Mouse (Mus musculus) megakaryocyte, embryonic 14.5 days (primary cell): ENCODE results near the gene Etv6.

ENCODE experiments used
- FLI1 ChIP-seq: IDR thresholded peaks from 2 replicates; pipeline ENCODE4 v1.6.1; 2012; ENCODE audit warnings: low read length, inconsistent platforms, mixed read lengths
- GATA1 ChIP-seq: IDR thresholded peaks from 3 replicates; pipeline ENCODE4 v1.6.1; 2012; ENCODE audit warnings: mixed read lengths, low read length, inconsistent platforms, borderline replicate concordance

DNA sequence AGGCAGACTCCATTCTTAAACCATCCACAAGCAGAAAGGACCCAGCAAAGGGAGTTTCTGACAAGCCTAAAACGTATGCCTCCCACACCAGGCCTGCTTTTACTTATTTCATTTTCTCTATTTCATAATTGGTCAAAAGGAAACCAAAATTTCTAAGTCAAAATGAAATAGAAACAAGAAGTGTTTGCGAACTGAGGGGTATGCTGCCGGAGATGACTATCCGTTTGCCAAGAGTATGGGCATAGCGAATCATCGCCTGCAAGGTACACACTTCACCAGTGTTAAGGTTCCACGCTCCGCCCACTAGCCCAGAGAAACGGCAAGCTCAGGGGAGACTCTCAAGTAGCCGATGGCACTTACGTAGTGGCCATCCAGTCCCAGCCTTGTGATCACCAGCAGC lies 190.1 kb downstream of the Etv6 start:
- TF ChIP-seq GATA1 (no peak), FLI1 (no peak)
